Mouse (Mus musculus): ENCODE data around the gene Slc9a3r1. TPM values are rescaled to one million over a fixed set of nuclear protein-coding genes. Genes with fewer than 3 reads are reported as not detected.
A peak's percentile ranks its signal among the peaks of the same experiment; 100 is the strongest.

Gene Slc9a3r1
- total RNA-seq, 1 experiment = 43.9 TPM

- H3K27ac ChIP-seq (ENCODE audit: insufficient read depth, low read depth, low read length, poor library complexity, severe bottlenecking) = no peak overlapping the region
- in situ Hi-C loops (cut with MboI; ENCODE audit: low sequenced_read_pairs in 2 of 2, unreplicated experiment in 2 of 2) = no loop called here
- H3K9me3 ChIP-seq (ENCODE audit: control insufficient read depth, insufficient read depth, low read depth, low read length) = no peaks in the 10 kb centered on the region
- no peak for DNase-seq (ENCODE audit: low read depth, low spot score)
- H3K9ac ChIP-seq (ENCODE audit: insufficient read depth, low read depth, low read length, poor library complexity, severe bottlenecking) = no peak overlapping the region
- peaks cover 6 to 25% of the 10 kb centered on the region in 2 experiments for H3K4me1 ChIP-seq (ENCODE audit: control insufficient read depth in 2 of 2, insufficient read depth in 2 of 2, low read length in 2 of 2, poor library complexity in 1 of 2)
- TF ChIP-seq ZNF384 (IDR thresholded peaks at IDR 0.05; ENCODE audit: low read depth, low read length) (no peak), ZC3H11A (IDR thresholded peaks at IDR 0.05; ENCODE audit: borderline replicate concordance, low read depth, low read length) (no peak), MAFK (IDR thresholded peaks at IDR 0.05; ENCODE audit: insufficient read depth, low read depth, low read length) (no peak), CHD2 (IDR thresholded peaks at IDR 0.05; ENCODE audit: low read depth, low read length) (no peak)
- no peak overlapping the region for H3K4me3 ChIP-seq (ENCODE audit: insufficient read depth in 1 of 2, low read depth in 1 of 2, low read length in 2 of 2, poor library complexity in 1 of 2, severe bottlenecking in 1 of 2)
- H3K36me3 ChIP-seq (ENCODE audit: control insufficient read depth, insufficient read depth, low read length, poor library complexity, severe bottlenecking) = no peaks in the 10 kb centered on the region; the same call in 1 of the 2 replicates
Measured at GRCm38 (mm10) chr11:115223451-115223850, 60.3 kb downstream of the Slc9a3r1 start.

- H3K9me3 ChIP-seq (ENCODE audit: control insufficient read depth, insufficient read depth, low read depth, low read length) = no peaks in the 10 kb centered on the region
- no peak overlapping the region for H3K9ac ChIP-seq (ENCODE audit: insufficient read depth, low read depth, low read length, poor library complexity, severe bottlenecking)
- no peak overlapping the region for H3K4me3 ChIP-seq (ENCODE audit: insufficient read depth in 1 of 2, low read depth in 1 of 2, low read length in 2 of 2, poor library complexity in 1 of 2, severe bottlenecking in 1 of 2)
- TF ChIP-seq HCFC1 (IDR thresholded peaks at IDR 0.05; ENCODE audit: borderline replicate concordance, insufficient read depth, low read length) = no peak
- no peak for TF ChIP-seq MAFK (IDR thresholded peaks at IDR 0.05; ENCODE audit: insufficient read depth, low read depth, low read length)
- no peaks in the 10 kb centered on the region; the same call in 1 of the 2 replicates for H3K36me3 ChIP-seq (ENCODE audit: control insufficient read depth, insufficient read depth, low read length, poor library complexity, severe bottlenecking)
- DNase-seq (ENCODE audit: low read depth, low spot score) = no peak
- H3K4me1 ChIP-seq (ENCODE audit: control insufficient read depth in 2 of 2, insufficient read depth in 2 of 2, low read length in 2 of 2, poor library complexity in 1 of 2) = peaks cover 2 to 26% of the 10 kb centered on the region in 2 experiments; a peak in 2 of 4 replicates
- in situ Hi-C loops (cut with MboI; ENCODE audit: low sequenced_read_pairs in 2 of 2, unreplicated experiment in 2 of 2) = no loop called here
- no peak overlapping the region for H3K27ac ChIP-seq (ENCODE audit: insufficient read depth, low read depth, low read length, poor library complexity, severe bottlenecking)
Measured at GRCm38 (mm10) chr11:115223877-115224276, 60.7 kb downstream of the Slc9a3r1 start.

- Histone ChIP-seq H3K27ac (ENCODE audit: insufficient read depth, low read depth, low read length, poor library complexity, severe bottlenecking) (no peak overlapping the region), H3K4me1 (ENCODE audit: control insufficient read depth in 2 of 2, insufficient read depth in 2 of 2, low read length in 2 of 2, poor library complexity in 1 of 2) (peaks cover 0 to 28% of the 10 kb centered on the region in 2 experiments; a peak in 1 of 4 replicates), H3K9ac (ENCODE audit: insufficient read depth, low read depth, low read length, poor library complexity, severe bottlenecking) (no peak overlapping the region), H3K36me3 (ENCODE audit: control insufficient read depth, insufficient read depth, low read length, poor library complexity, severe bottlenecking) (no peaks in the 10 kb centered on the region), H3K4me3 (ENCODE audit: insufficient read depth in 1 of 2, low read depth in 1 of 2, low read length in 2 of 2, poor library complexity in 1 of 2, severe bottlenecking in 1 of 2) (no peak overlapping the region), H3K9me3 (ENCODE audit: control insufficient read depth, insufficient read depth, low read depth, low read length) (no peaks in the 10 kb centered on the region)
- in situ Hi-C loops (cut with MboI; ENCODE audit: low sequenced_read_pairs in 2 of 2, unreplicated experiment in 2 of 2) = no loop called here
- DNase-seq (ENCODE audit: low read depth, low spot score) = peak; percentile 54
- TF ChIP-seq MAFK (IDR thresholded peaks at IDR 0.05; ENCODE audit: insufficient read depth, low read depth, low read length) (no peak), ZNF384 (IDR thresholded peaks at IDR 0.05; ENCODE audit: low read depth, low read length) (no peak), HCFC1 (IDR thresholded peaks at IDR 0.05; ENCODE audit: borderline replicate concordance, insufficient read depth, low read length) (no peak), CHD2 (IDR thresholded peaks at IDR 0.05; ENCODE audit: low read depth, low read length) (no peak), ZC3H11A (IDR thresholded peaks at IDR 0.05; ENCODE audit: borderline replicate concordance, low read depth, low read length) (no peak)
Measured at GRCm38 (mm10) chr11:115224889-115225288, 61.7 kb downstream of the Slc9a3r1 start.

- Histone ChIP-seq H3K27ac (ENCODE audit: insufficient read depth, low read depth, low read length, poor library complexity, severe bottlenecking) (no peak overlapping the region), H3K4me1 (ENCODE audit: control insufficient read depth in 2 of 2, insufficient read depth in 2 of 2, low read length in 2 of 2, poor library complexity in 1 of 2) (peaks cover 0 to 29% of the 10 kb centered on the region in 2 experiments; a peak in 1 of 4 replicates), H3K4me3 (ENCODE audit: insufficient read depth in 1 of 2, low read depth in 1 of 2, low read length in 2 of 2, poor library complexity in 1 of 2, severe bottlenecking in 1 of 2) (no peak overlapping the region), H3K9me3 (ENCODE audit: control insufficient read depth, insufficient read depth, low read depth, low read length) (no peaks in the 10 kb centered on the region), H3K9ac (ENCODE audit: insufficient read depth, low read depth, low read length, poor library complexity, severe bottlenecking) (no peak overlapping the region), H3K36me3 (ENCODE audit: control insufficient read depth, insufficient read depth, low read length, poor library complexity, severe bottlenecking) (no peaks in the 10 kb centered on the region)
- DNase-seq (ENCODE audit: low read depth, low spot score) = no peak
- in situ Hi-C loops (cut with MboI; ENCODE audit: low sequenced_read_pairs in 2 of 2, unreplicated experiment in 2 of 2) = no loop called here
- no peak for TF ChIP-seq MAFK (IDR thresholded peaks at IDR 0.05; ENCODE audit: insufficient read depth, low read depth, low read length)
- TF ChIP-seq HCFC1 (IDR thresholded peaks at IDR 0.05; ENCODE audit: borderline replicate concordance, insufficient read depth, low read length) = no peak
- TF ChIP-seq ZC3H11A (IDR thresholded peaks at IDR 0.05; ENCODE audit: borderline replicate concordance, low read depth, low read length) = no peak
- no peak for TF ChIP-seq ZNF384 (IDR thresholded peaks at IDR 0.05; ENCODE audit: low read depth, low read length)
- no peak for TF ChIP-seq CHD2 (IDR thresholded peaks at IDR 0.05; ENCODE audit: low read depth, low read length)
Measured at GRCm38 (mm10) chr11:115225301-115225700, 62.2 kb downstream of the Slc9a3r1 start.
